Mouse (Mus musculus): ENCODE measurements around the gene Mybphl. TPM values are rescaled to one million over a fixed set of nuclear protein-coding genes. Genes with fewer than 3 reads are reported as not detected.

Mybphl gene
- polyA plus RNA-seq, 1 experiment: not detected

DNA sequence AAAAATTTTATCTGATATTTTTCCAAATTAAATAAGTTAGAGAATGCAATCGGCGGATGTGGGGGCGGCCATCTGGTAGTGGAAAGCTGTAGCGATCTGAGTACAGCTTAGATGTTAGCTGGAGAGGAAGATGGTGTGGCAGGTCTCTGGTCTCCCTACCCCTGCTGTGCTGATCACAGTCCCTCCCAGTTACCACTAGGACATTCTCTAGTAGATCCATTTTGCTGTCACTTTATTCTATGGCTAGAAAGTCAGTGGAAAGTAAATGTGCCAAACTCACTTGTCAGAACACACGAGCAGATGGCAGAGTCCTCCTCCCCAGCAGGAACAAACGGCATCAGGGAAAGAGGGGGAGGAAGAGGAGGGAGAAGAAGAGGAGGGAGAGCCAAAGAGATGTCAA, 6.3 kb upstream of the Mybphl start:
- no peak for TF ChIP-seq GATA1 (IDR thresholded peaks at IDR 0.05; ENCODE audit: low read length)

DNA sequence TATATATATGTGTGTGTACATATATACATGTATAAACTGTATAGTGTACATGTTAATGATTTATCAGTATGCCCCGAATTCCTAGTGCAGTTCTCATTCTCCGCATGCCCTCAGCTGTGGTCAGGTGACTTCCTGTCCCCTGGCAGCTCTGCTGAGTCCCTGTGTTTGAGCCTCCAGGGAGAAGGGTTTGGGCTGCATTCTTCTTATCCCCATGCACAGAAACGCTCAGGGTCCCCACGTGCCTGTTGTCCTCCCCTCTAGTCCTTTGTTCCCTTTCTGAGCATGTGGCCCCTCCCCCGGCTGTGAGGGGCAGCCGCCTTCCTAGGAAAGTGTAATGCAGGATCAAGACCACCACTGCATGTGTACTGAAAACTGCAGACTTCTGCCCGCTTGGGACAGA, 3.8 kb upstream of the Mybphl start:
- no peak for TF ChIP-seq GATA1 (IDR thresholded peaks at IDR 0.05; ENCODE audit: low read length)

DNA sequence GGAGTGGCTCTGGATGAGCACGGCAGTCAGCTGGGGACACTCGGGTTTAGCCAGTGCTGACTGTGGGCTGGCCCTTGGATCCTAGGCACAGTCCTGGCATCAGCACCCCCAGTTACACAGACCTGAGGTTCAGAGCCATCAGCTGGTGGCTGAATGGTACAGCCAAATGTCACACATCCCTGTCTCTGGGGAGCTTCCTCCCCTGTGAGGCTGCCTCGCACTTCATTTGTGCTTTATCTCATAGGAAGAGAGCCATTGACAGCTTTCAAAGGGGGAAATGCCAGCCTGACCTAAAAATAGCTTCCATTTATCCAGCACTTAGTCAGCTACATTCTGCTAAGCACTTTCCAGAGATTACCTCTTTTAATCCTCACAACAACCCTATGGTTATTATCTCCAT, 1.1 kb upstream of the Mybphl start:
- no peak for TF ChIP-seq GATA1 (IDR thresholded peaks at IDR 0.05; ENCODE audit: low read length)

DNA sequence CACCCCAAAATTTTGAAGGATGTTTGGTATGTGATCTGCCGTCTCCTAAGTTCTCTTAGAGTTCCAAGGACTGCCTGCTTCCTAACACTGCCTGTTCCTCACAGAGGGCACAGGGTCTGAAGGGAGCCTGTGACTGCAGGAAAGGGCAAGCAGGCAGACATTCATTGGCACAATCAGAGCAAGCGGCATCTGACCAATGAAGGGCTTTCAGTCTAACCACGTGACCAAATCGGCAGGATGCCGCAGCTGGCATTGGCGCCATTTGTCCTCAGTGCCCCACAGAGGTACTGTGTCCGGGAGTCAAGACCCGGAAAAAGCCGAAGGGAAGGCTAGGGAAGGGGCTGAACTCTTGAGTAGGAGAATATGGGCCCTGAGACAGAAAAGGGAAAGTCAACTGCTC, 2.5 kb downstream of the Mybphl start:
- TF ChIP-seq GATA1 (IDR thresholded peaks at IDR 0.05; ENCODE audit: low read length): no peak

DNA sequence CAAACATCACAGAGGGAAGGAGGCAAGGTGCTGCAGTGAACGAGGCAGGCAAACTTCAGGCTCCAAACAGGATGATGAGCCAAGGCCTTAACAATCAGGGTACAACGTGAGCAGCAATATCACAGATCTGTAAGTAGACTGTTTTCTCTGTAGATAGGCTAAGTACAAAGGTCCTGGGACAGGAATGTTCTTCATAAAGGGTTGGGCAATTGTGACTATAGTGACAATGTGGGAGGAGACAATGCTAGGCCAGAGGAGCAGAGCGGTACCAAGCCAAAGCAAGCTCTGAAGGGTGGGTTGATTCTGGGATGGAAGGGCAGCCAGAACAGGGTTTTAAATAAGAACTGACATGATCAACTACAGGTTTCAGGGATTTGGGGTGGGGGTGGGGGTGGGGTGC, 3.1 kb downstream of the Mybphl start:
- TF ChIP-seq GATA1 (IDR thresholded peaks at IDR 0.05; ENCODE audit: low read length): no peak

DNA sequence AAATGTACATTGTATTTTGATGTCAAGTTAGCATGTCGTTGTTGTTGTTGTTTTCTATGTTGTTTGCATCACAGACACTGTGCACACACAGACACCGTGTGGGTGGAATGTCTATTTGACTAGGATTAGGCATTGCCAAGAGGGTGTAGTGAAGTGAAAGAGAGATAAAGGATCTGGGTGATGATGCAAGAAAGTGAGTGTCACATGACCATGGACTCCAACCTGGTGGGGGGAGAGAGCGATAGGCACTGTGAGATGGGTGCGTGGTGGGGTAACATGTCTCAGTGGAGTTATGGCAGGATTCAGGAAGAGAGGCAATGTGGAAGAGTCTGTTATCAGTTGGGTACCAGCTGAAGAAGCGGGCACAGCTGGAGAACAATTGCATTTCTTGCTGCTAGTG, 4.0 kb downstream of the Mybphl start:
- no peak for TF ChIP-seq GATA1 (IDR thresholded peaks at IDR 0.05; ENCODE audit: low read length)

DNA sequence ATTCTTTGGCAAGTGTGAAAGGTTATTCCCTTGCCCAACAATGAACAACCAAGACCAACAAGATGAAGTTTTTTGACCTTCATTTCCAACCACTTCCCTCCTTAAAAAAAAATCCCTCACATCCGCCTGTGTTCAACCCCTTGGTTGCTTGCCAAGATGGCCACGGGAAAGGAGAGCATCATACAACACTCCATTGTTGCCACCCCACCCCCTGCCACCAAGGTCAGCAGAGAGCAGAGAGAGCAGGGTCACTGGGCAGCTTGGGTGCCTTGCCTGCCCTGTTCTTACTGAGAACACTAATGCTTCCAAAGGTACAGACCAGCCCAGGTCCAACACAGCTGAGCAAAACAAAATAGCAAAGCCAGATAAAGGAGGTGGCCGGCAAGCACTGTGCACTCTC, 7.6 kb downstream of the Mybphl start:
- TF ChIP-seq GATA1 (IDR thresholded peaks at IDR 0.05; ENCODE audit: low read length): no peak

DNA sequence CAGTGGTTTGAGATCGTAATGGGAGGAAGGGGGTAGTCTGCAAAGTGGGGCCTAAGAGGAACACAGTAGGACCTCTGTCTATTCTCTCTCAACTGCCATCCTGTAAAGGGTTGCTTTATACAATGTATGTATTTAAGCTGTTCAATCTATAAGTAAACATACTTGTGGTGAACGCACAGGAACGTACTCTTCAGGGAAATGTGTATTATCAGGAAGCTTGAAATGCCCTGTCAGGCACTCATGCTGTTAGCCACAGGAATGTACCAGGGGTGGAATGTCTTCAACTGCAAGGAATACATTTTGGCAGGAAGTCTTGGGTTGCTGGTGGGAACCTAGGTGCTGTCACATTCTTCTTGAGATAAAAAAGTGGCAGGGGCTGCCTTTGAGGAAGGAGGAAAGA, 8.0 kb downstream of the Mybphl start:
- no peak for TF ChIP-seq GATA1 (IDR thresholded peaks at IDR 0.05; ENCODE audit: low read length)

DNA sequence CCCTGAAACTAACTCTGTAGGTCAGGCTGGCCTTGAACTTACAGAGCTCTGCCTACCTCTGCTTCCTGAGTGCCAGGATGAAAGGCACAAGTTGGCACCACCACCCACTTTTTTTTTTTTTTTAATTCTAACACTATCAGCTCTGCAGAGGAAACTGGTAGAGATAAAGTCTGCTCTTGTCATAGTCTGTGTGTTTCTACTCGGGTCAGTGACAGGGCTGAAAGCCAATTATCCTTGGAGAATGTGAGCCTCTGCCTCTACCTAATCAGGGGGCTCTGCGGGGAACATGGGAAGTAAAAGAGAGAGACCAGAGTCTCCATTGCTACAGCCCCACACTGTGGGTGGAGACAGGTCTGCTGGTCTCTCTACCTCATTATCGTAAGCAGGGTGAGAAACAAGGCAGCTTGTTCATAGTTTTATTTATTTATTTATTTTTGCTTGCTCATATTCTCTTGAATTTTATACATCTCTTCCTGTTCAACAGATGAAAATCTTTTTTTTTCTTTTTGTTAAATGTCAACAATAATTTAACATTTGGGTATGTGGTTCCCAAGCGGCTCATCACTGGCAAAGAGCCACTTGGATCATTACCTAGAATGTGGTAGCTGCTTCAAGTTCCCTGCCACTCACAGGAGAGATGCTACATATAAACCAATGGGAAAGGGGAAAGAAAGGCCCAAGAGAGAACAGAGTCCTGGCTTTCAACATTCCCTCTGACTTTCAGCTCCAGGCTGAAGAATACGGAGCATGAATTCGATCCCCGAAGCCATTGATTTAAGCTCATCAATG, 14.4 kb downstream of the Mybphl start:
- TF ChIP-seq GATA1 (IDR thresholded peaks at IDR 0.05; ENCODE audit: low read length): no peak

DNA sequence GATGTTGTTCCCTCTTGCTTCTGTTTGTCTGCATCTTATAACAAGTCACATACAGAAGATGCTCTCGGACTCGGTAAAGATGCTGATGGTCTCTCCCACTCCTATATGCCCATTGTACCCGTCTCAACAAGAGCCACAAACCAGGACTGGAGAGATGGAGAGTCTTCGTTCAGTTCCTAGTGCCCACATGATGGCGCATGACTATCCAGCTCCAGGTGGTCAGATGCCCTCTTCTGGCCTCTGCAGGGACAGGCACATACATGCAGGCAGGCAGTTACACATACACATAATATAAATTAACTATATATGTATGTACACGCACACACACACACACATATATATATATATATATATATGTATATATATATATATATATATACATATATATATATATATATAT, 16.0 kb downstream of the Mybphl start:
- TF ChIP-seq GATA1 (IDR thresholded peaks at IDR 0.05; ENCODE audit: low read length): no peak

DNA sequence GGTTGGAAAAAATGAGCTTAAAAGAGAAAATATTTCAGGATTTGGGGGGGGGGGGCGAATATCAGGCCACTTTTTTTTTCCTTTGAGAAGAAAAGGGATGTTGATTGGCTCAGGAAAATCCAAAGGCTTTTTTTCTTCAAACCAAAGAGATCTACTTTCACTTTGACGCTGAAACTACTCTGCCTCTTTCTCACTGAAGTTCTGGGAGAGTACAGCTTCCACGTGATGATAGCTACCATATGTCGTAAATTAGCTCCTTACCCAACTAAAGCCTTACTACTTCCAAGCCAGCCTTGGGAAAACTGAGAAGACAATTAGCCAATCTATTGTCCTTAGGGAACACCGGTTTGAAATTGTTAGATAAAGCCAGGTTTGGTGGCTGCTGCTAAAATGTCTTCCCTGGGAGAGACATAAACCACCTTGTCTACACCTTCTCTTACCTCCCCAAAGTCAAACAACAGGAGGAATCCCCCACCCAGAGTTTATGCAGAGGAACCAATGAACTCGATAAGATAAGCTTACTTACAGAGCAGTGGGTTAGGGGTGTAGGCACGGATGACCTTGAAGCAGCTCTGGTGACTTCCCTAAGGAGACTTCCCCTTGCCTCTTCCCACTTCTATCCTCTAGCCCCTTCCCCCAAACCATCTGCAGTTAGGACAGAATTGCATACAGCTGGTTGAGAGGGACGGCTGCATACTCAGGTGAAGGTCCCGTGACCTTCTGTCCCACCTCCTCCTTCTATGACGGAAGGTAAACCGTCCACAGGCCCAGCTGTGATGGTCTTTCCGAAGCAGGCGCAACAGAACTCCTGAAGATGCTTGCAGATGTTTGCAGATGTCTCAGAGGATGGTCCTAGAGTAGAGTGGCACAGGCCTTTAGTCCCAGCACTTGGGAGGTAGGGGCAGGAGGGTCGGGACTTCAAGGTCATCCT, 17.5 kb downstream of the Mybphl start:
- TF ChIP-seq GATA1 (IDR thresholded peaks at IDR 0.05; ENCODE audit: low read length): no peak

DNA sequence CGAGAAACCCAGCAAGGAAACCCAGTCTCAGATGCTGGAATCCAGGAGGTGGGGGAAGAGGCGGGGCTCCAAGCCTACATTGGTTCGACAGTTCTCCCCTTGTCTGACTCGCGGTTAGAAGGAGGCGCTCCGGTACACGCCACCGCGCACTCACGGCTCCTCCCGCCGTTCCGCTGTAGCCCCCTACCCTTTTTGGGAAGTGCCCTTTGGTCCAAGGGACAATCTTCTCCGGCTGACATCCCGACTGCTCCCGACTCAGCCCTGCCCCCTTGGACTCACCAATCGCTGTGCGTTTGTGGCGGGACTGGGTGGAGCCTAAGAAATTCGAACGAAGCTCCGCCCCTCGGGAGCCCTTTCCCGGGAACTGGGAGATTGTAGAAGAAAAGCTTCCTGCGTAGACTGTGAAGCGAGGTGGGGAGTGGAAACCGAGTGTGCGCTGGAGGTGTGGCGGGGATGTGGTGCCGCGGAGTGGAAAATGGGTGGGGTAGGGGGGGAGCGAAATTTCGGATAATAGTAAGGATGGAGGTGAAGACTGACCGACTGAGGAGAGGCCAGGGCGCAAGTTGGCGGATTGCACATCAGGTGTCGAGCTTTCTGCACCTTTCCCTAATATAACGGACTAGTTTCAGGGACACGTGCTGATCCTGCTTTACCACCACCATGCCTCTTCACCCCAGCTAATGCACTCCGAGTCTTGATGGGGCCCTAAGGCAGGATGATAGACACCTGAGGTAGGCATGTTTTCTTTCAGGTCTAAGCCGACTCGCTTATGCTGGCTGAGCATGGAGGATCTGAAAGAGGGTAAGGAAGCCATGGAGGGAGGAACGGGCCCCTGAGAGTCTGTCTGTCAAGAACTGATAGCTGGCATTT, 19.0 kb downstream of the Mybphl start, which contains the start of gene Psrc1:
Gene Psrc1, plus strand, starts transcription at position 355 of the 870 bp plus-strand sequence.
- TF ChIP-seq GATA1 (IDR thresholded peaks at IDR 0.05; ENCODE audit: low read length): no peak

DNA sequence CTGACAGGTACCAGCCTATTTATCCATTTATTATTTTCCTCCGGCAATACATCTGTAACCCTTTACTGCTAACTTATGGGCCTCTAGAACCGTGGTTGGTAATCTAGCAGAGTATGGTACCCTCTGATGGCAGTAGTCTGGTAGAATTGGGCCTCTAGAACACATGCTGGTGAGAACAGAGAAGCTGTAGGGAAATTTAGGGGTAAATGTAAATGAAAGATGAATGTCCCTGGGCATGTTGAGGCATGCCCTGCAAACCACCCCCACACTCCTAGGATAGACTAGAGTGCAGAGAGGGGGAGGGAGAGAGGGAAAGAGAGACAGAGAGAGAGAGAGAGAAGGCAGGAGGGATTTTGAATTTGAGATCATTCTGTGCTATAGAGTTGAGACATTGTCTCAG, 19.7 kb downstream of the Mybphl start:
- TF ChIP-seq GATA1 (IDR thresholded peaks at IDR 0.05; ENCODE audit: low read length): no peak

DNA sequence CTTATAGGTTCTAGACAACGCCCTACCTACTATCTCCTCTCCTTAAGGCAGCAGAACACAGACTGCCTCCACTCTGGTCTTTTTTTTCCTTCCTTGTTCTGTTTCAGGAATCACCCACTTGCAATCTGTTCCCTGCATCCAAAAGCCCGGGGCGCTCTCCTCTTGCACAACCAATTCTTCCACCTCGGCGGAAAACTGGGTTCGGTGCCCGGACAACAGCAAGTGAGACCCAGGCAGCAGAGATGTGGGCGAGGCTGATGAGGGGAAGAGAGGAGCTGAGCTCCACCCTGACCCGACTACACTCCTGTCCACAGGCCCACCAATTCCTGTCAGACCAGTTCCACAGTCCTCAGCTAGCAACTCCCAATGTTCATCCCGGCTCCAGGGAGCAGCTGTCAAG, 21.5 kb downstream of the Mybphl start:
- TF ChIP-seq GATA1 (IDR thresholded peaks at IDR 0.05; ENCODE audit: low read length): no peak

DNA sequence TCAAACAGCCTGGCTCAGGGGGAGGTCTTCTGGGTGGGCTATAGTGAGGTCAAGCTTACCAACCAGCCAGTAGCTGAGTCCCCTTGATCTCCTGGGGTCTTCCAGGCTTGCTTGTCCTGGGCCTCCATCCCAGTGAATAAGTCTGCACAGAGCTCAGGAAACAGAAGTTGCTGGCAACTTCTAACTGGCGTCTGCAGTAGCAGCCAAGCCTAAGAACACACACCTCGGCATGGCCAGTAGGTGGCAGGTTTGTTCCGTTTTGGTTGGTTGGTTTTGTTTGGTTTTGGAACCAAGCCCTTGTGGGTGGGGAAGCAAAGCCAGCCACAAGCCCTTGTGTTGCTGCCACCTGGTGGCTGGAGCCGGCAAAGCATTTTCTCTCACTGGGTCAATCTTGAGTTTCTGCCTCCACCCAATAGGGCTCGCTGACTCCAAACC, 24.4 kb downstream of the Mybphl start:
- no peak for TF ChIP-seq GATA1 (IDR thresholded peaks at IDR 0.05; ENCODE audit: low read length)

Data from G1E-ER4 (cell line).